Mouse (Mus musculus): ENCODE measurements around the gene Cers2. TPM values are rescaled to one million over a fixed set of nuclear protein-coding genes. Genes with fewer than 3 reads are reported as not detected.
"Not testable (repeated sequence)": the region's sequence is repeated elsewhere in the genome, so short reads cannot be mapped to it uniquely, and the experiment has no call there.

Cers2 gene
- polyA plus RNA-seq, 1 experiment from 2014 or later: 117 TPM

- Histone ChIP-seq H3K4me2 (no peak overlapping the region), H3K4me3 (ENCODE audit: low read depth, low read length) (no peak overlapping the region), H3K9me3 (replicated peaks; ENCODE audit: control insufficient read depth, low read length) (no peaks in the 10 kb centered on the region), H3K27ac (ENCODE audit: low read depth, low read length) (no peak overlapping the region), H3K36me3 (ENCODE audit: control insufficient read depth, insufficient read depth, low read length) (peaks cover 67% of the 10 kb centered on the region), H3K9ac (ENCODE audit: low read depth, low read length) (no peak overlapping the region), H3K27me3 (ENCODE audit: control insufficient read depth, insufficient read depth, low read length) (no peaks in the 10 kb centered on the region), H3K4me1 (ENCODE audit: control insufficient read depth, insufficient read depth, low read length) (no peaks in the 10 kb centered on the region)
- ATAC-seq (replicated peaks; ENCODE audit: insufficient number of reproducible peaks, low FRiP score, low TSS enrichment): no peak
- 91% methylated on average over 4 of the region's 4 CpGs for WGBS (ENCODE audit: insufficient replicate concordance)
Measured at GRCm38 (mm10) chr3:95337345-95337744, 22.8 kb downstream of the Cers2 start.

- H3K9me3 ChIP-seq (replicated peaks; ENCODE audit: control insufficient read depth, low read length): no peaks in the 10 kb centered on the region
- 94% methylated on average over 4 of the region's 4 CpGs for WGBS (ENCODE audit: insufficient replicate concordance)
- H3K27ac ChIP-seq (ENCODE audit: low read depth, low read length): no peak overlapping the region
- no peak overlapping the region for H3K4me2 ChIP-seq
- H3K36me3 ChIP-seq (ENCODE audit: control insufficient read depth, insufficient read depth, low read length): peaks cover 65% of the 10 kb centered on the region
- H3K9ac ChIP-seq (ENCODE audit: low read depth, low read length): no peak overlapping the region
- ATAC-seq (replicated peaks; ENCODE audit: insufficient number of reproducible peaks, low FRiP score, low TSS enrichment): no peak
- H3K4me1 ChIP-seq (ENCODE audit: control insufficient read depth, insufficient read depth, low read length): no peaks in the 10 kb centered on the region
- H3K27me3 ChIP-seq (ENCODE audit: control insufficient read depth, insufficient read depth, low read length): no peaks in the 10 kb centered on the region
- no peak overlapping the region for H3K4me3 ChIP-seq (ENCODE audit: low read depth, low read length)
Measured at GRCm38 (mm10) chr3:95338251-95338650, 23.7 kb downstream of the Cers2 start.

DNA sequence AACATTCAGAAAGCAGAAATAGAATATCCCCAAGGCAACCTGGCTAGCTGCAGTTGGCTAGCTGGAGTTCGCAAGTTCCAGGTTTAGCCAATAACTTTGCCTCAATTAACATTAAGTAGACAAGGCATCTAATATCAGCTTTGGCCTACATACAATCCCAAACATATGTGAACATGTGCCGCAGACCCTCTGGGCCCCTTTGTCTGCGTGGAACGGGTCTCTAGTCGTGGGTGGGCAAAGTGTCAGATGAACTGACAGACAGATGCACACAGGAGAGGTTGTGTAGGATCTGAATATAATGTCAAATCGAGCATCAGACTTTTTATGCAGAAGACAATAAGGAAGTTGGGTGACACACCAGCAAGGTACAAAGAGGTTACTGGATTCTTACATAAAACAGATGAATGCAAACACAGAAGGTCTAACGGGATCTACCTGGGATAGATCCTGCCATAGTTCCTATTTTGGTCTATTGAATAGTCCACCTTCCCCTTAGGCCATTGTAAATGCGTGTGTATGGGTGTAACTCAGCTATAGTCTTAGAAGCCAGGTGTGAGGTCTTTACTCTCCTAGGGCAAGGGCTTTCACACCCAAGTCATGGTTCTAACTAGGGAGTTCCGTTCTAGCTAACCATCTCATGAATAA is 28.9 kb downstream of the Cers2 start:
- H3K4me1 ChIP-seq (ENCODE audit: control insufficient read depth, insufficient read depth, low read length); H3K27ac ChIP-seq (ENCODE audit: low read depth, low read length); H3K27me3 ChIP-seq (ENCODE audit: control insufficient read depth, insufficient read depth, low read length); H3K9me3 ChIP-seq (replicated peaks; ENCODE audit: control insufficient read depth, low read length); H3K4me3 ChIP-seq (ENCODE audit: low read depth, low read length); H3K4me2 ChIP-seq; ATAC-seq (replicated peaks; ENCODE audit: insufficient number of reproducible peaks, low FRiP score, low TSS enrichment); H3K9ac ChIP-seq (ENCODE audit: low read depth, low read length): not testable (repeated sequence)
- H3K36me3 ChIP-seq (ENCODE audit: control insufficient read depth, insufficient read depth, low read length): peaks cover 41% of the 10 kb centered on the region
- WGBS (ENCODE audit: insufficient replicate concordance): 94% methylated on average over 9 of the region's 9 CpGs

DNA sequence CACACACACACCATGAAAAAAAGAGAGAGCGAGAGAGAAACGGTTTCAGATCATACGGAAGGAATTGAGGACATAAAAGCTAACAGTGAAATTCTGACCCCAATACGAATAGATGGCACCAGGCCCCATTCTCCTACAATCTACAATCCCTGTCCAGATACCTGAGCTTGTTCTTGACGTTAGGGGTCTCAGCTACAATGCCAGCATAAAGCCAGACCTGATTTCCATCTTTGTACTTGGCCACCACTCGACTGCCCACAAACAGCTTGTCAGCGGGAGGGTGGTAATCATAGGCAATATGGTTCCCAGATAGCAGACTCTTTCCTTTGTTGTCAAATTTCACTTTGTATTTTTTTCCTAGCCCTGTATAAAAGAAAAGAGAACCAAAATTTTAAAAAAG is 31.9 kb downstream of the Cers2 start:
- H3K4me2 ChIP-seq: no peak overlapping the region
- WGBS (ENCODE audit: insufficient replicate concordance): 91% methylated on average over 7 of the region's 7 CpGs

DNA sequence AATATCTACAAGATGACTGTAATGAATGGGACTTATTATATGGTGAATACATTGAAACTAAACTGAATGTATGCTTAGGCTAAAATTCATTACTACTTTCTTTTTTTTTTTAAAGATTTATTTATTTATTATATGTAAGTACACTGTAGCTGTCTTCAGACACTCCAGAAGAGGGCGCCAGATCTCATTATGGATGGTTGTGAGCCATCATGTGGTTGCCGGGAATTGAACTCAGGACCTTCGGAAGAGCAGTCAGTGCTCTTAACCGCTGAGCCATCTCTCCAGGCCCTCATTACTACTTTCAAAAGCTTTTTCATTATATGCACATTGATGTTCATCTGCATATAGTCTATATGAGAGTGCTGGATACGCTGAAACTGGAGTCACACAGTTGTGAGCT is 33.8 kb downstream of the Cers2 start:
- peaks cover 30% of the 10 kb centered on the region for H3K36me3 ChIP-seq (ENCODE audit: control insufficient read depth, insufficient read depth, low read length)
- not testable (repeated sequence) for H3K9me3 ChIP-seq (replicated peaks; ENCODE audit: control insufficient read depth, low read length); H3K4me1 ChIP-seq (ENCODE audit: control insufficient read depth, insufficient read depth, low read length); H3K9ac ChIP-seq (ENCODE audit: low read depth, low read length); H3K4me2 ChIP-seq; H3K27me3 ChIP-seq (ENCODE audit: control insufficient read depth, insufficient read depth, low read length); ATAC-seq (replicated peaks; ENCODE audit: insufficient number of reproducible peaks, low FRiP score, low TSS enrichment); H3K27ac ChIP-seq (ENCODE audit: low read depth, low read length); H3K4me3 ChIP-seq (ENCODE audit: low read depth, low read length)
- 90% methylated on average over 4 of the region's 5 CpGs for WGBS (ENCODE audit: insufficient replicate concordance)

More for the DNA sequence above, 31.9 kb downstream of the Cers2 start:
- no peak for ATAC-seq (replicated peaks; ENCODE audit: insufficient number of reproducible peaks, low FRiP score, low TSS enrichment)
- no peak overlapping the region for H3K9ac ChIP-seq (ENCODE audit: low read depth, low read length)
- peaks cover 35% of the 10 kb centered on the region for H3K36me3 ChIP-seq (ENCODE audit: control insufficient read depth, insufficient read depth, low read length)
- H3K27me3 ChIP-seq (ENCODE audit: control insufficient read depth, insufficient read depth, low read length): no peaks in the 10 kb centered on the region
- H3K27ac ChIP-seq (ENCODE audit: low read depth, low read length): no peak overlapping the region
- no peaks in the 10 kb centered on the region for H3K4me1 ChIP-seq (ENCODE audit: control insufficient read depth, insufficient read depth, low read length)
- H3K9me3 ChIP-seq (replicated peaks; ENCODE audit: control insufficient read depth, low read length): no peaks in the 10 kb centered on the region
- H3K4me3 ChIP-seq (ENCODE audit: low read depth, low read length): no peak overlapping the region

DNA sequence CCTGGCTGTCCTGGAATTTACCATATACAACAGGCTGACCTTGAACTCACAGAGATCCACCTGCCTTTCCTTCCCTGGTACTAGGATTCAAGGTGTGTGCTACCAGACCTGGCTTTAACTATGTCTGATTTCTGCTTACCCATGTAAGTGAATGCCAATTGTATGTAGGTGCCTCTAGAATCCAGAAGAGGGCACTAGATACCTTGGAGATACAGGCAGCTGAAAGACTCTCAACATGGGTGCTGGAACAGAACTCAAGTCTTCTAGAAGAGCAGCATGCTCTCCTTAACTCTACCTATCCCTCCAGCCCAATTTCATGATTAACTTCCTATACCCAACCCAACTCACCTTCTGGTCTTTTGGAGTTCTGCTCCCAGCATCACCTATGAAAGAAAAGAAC is 34.9 kb downstream of the Cers2 start:
- H3K27me3 ChIP-seq (ENCODE audit: control insufficient read depth, insufficient read depth, low read length): no peaks in the 10 kb centered on the region
- H3K9ac ChIP-seq (ENCODE audit: low read depth, low read length): no peak overlapping the region
- no peak overlapping the region for H3K4me3 ChIP-seq (ENCODE audit: low read depth, low read length)
- H3K27ac ChIP-seq (ENCODE audit: low read depth, low read length): no peak overlapping the region
- H3K36me3 ChIP-seq (ENCODE audit: control insufficient read depth, insufficient read depth, low read length): peaks cover 29% of the 10 kb centered on the region
- ATAC-seq (replicated peaks; ENCODE audit: insufficient number of reproducible peaks, low FRiP score, low TSS enrichment): no peak
- H3K9me3 ChIP-seq (replicated peaks; ENCODE audit: control insufficient read depth, low read length): no peaks in the 10 kb centered on the region
- no peak overlapping the region for H3K4me2 ChIP-seq
- no peaks in the 10 kb centered on the region for H3K4me1 ChIP-seq (ENCODE audit: control insufficient read depth, insufficient read depth, low read length)

DNA sequence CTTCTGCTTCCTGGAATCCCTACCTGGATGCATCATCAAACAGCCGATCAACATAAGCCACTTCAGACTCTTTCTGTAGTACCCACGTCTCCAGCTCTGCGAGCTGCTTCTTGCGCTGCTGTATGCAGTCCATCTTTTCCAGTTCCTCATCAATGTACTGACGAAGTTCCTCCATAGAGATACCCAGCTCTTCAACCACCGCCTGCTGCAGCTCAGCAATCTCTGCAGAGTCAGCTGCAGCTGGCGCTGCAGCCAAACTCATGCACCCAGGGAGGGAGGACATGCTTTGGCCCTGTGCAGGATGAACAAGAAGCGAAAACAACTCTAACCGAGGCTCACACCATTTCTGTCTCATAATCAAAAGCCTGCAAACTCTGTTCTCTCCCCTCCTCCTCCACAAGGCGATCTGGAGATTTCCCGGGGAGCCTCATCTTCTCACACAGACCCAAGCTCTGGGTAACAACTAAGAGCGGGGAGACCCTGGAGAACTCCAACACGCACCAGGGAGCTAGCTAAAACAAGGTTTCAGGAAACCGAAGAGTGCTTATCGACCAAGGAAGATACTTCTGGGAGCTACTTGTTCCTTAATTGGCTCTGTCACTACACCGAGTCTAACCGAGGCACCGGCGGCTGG is 41.4 kb downstream of the Cers2 start:
- WGBS (ENCODE audit: insufficient replicate concordance): 23% methylated on average over 8 of the region's 19 CpGs
- Histone ChIP-seq H3K4me3 (ENCODE audit: low read depth, low read length) (peak overlapping the region; percentile 54), H3K4me2 (peak overlapping the region; percentile 55)
- not testable (repeated sequence) for H3K9me3 ChIP-seq (replicated peaks; ENCODE audit: control insufficient read depth, low read length); H3K4me1 ChIP-seq (ENCODE audit: control insufficient read depth, insufficient read depth, low read length); H3K9ac ChIP-seq (ENCODE audit: low read depth, low read length); ATAC-seq (replicated peaks; ENCODE audit: insufficient number of reproducible peaks, low FRiP score, low TSS enrichment); H3K36me3 ChIP-seq (ENCODE audit: control insufficient read depth, insufficient read depth, low read length); H3K27me3 ChIP-seq (ENCODE audit: control insufficient read depth, insufficient read depth, low read length); H3K27ac ChIP-seq (ENCODE audit: low read depth, low read length)

DNA sequence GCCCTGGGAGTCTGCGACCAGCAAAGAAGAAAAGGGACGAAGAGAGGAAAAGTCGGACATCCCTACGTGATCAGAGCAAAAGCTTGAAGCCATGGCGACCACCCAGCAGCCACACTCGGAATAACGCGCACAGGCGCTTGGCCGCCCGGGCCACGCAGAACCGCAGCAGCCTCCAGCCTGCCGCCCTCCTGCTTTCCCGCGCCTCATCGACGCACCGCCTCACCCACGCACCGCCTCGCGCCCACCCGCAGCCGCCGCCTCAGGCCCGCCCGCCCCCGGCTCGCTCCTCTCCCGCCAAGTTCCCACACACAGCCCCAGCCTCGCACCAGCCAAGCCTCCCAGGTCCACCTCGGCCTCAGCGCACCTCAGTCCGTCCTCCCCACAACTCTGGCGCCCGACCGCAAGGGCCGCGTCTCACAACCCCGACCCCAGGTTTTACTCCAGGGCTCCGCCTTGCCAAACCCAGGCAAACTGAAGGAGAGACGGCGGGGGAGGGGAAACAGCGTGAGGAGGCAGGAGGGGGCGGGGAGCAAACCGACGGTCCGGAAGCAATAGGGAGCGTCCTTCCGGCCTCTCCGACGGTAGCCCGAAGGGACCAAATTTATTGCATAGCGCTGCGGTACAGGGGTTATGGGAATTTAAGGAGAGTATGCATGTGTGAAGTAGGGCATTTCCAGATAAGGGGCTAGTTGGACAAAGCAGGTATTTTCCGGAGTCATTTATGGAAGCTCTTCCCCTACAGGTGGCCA is 42.3 kb downstream of the Cers2 start, which contains the start of gene Setdb1:
Setdb1 (minus strand) TSS at position 502 of the 749 bp plus-strand sequence.
- not testable (repeated sequence) for H3K27me3 ChIP-seq (ENCODE audit: control insufficient read depth, insufficient read depth, low read length); H3K9me3 ChIP-seq (replicated peaks; ENCODE audit: control insufficient read depth, low read length); H3K36me3 ChIP-seq (ENCODE audit: control insufficient read depth, insufficient read depth, low read length); H3K4me1 ChIP-seq (ENCODE audit: control insufficient read depth, insufficient read depth, low read length)
- Histone ChIP-seq H3K4me3 (ENCODE audit: low read depth, low read length) (peak within 1 kb of the TSS; percentile 54), H3K4me2 (peak within 1 kb of the TSS; percentile 55), H3K9ac (ENCODE audit: low read depth, low read length) (peak within 1 kb of the TSS; percentile 68; the same call in 1 of the 2 replicates), H3K27ac (ENCODE audit: low read depth, low read length) (peak within 1 kb of the TSS; percentile 54; the same call in 1 of the 2 replicates)
- peak; percentile 85 for ATAC-seq (replicated peaks; ENCODE audit: insufficient number of reproducible peaks, low FRiP score, low TSS enrichment)
- WGBS (ENCODE audit: insufficient replicate concordance): under 1% methylated on average over 30 of the region's 57 CpGs

Measured in heart, embryonic 11.5 days (tissue).